Mouse (Mus musculus): ENCODE measurements around the gene Rtbdn. TPM values are rescaled to one million over a fixed set of nuclear protein-coding genes. Genes with fewer than 3 reads are reported as not detected.

Rtbdn gene
- total RNA-seq, 2 experiments from 2014 or later, result not detected

Small RNA genes lying within 50 kb of the gene (microRNA-seq; reads per million reads assigned to microRNA genes)
- 0 reads per million in 2 experiments for gene Gm24197

Other genes with a start within 250 kb of the Rtbdn start
- gene Lyl1, start 245.5 kb upstream of the Rtbdn start, total RNA-seq (2021), result 1 to 10 TPM; 3.3 to 5.4 TPM
- gene G430095P16Rik, start 224.0 kb upstream of the Rtbdn start, total RNA-seq (2021), result 1 to 10 TPM; 2.2 to 2.8 TPM
- gene Nfix, start 146.6 kb upstream of the Rtbdn start, total RNA-seq (2021), result 100 to 1,000 TPM; 598 to 734 TPM
- gene Dand5, start 124.2 kb upstream of the Rtbdn start, total RNA-seq (2021), result 1 to 10 TPM; 5.8 to 7.3 TPM
- gene Gadd45gip1, start 115.5 kb upstream of the Rtbdn start, total RNA-seq (2021), result 10 to 100 TPM; 30.3 to 33.4 TPM
- gene Rad23a, start 106.3 kb upstream of the Rtbdn start, total RNA-seq (2021), result 100 to 1,000 TPM; 124 to 130 TPM
- gene Calr, start 100.1 kb upstream of the Rtbdn start, total RNA-seq (2021), result 100 to 1,000 TPM; 234 to 286 TPM
- gene Farsa, start 90.0 kb upstream of the Rtbdn start, total RNA-seq (2021), result 10 to 100 TPM; 29.7 to 31.4 TPM
- 1 to 10 TPM; 4.7 to 5.2 TPM for gene Syce2, start 74.9 kb upstream of the Rtbdn start, total RNA-seq (2021)
- 10 to 100 TPM; 21.1 to 24.1 TPM for gene Gcdh, start 53.1 kb upstream of the Rtbdn start, total RNA-seq (2021)
- under 1 TPM in 1 of 2 experiments, not detected in 1; 0.84 TPM for gene Klf1, start 45.1 kb upstream of the Rtbdn start, total RNA-seq (2021)
- 1 to 10 TPM; 5.7 to 6.2 TPM for gene Dnase2a, start 38.4 kb upstream of the Rtbdn start, total RNA-seq (2021)
- under 1 TPM; 0.20 to 0.45 TPM for gene Mast1, start 9.6 kb upstream of the Rtbdn start, total RNA-seq (2021)
- gene Gm49661, start 22.4 kb downstream of the Rtbdn start, total RNA-seq (2021), result not detected
- 100 to 1,000 TPM; 260 to 267 TPM for gene Prdx2, start 22.6 kb downstream of the Rtbdn start, total RNA-seq (2021)
- 10 to 100 TPM; 26.7 to 36.8 TPM for gene Rnaseh2a, start 22.8 kb downstream of the Rtbdn start, total RNA-seq (2021)
- gene Junb, start 31.7 kb downstream of the Rtbdn start, total RNA-seq (2021), result 1 to 10 TPM; 5.8 to 8.9 TPM
- 1 to 10 TPM; 2.3 to 2.7 TPM for gene Hook2, start 43.6 kb downstream of the Rtbdn start, total RNA-seq (2021)
- gene Best2, start 67.5 kb downstream of the Rtbdn start, total RNA-seq (2021), result not detected
- 10 to 100 TPM; 47.4 to 47.8 TPM for gene Asna1, start 78.3 kb downstream of the Rtbdn start, total RNA-seq (2021)
- gene Trir, start 79.8 kb downstream of the Rtbdn start, total RNA-seq (2021), result 10 to 100 TPM; 94.0 to 98.0 TPM
- gene Tnpo2, start 89.9 kb downstream of the Rtbdn start, total RNA-seq (2021), result 10 to 100 TPM; 27.7 to 35.6 TPM
- gene Fbxw9, start 113.1 kb downstream of the Rtbdn start, total RNA-seq (2021), result 1 to 10 TPM; 5.5 to 7.5 TPM
- not detected for gene Gm5741, start 121.0 kb downstream of the Rtbdn start, total RNA-seq (2021)
- 10 to 100 TPM; 20.6 to 22.1 TPM for gene Dhps, start 124.8 kb downstream of the Rtbdn start, total RNA-seq (2021)
- gene Wdr83os, start 133.7 kb downstream of the Rtbdn start, total RNA-seq (2021), result 10 to 100 TPM; 41.1 to 48.0 TPM
- gene Wdr83, start 134.3 kb downstream of the Rtbdn start, total RNA-seq (2021), result 10 to 100 TPM; 18.2 to 21.6 TPM
- 10 to 100 TPM; 16.6 to 20.9 TPM for gene Man2b1, start 136.3 kb downstream of the Rtbdn start, total RNA-seq (2021)
- gene Zfp791, start 176.1 kb downstream of the Rtbdn start, total RNA-seq (2021), result 1 to 10 TPM in 1 of 2 experiments, under 1 TPM in 1; 0.79 to 1.0 TPM
- gene Cks1brt, start 204.9 kb downstream of the Rtbdn start, total RNA-seq (2021), result not detected